Comparison of ENCODE assay signal across 21 mouse cellular contexts in the genomic region with DNA sequence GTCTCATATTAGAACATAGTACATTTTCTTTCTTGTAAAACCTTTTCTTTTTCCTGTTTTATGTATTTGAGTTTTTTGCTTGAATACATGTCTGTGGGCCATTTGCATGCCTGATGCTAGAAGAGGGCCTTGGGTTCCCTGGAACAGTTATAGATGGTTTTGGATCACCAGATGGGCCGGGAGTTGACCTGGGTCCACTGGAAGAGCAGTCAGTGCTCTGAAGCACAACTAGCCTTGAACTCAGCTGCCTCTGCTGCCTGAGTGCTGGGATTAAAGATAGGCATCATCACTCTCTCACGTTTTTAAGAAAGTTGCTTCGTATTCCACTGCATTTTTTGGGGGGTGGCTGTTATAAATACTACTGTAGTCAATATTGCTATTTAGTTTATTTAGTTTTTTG. TPM values are rescaled to one million over a fixed set of nuclear protein-coding genes. Genes with fewer than 3 reads are reported as not detected.
DNase-seq lines count a peak whose midpoint lies in the region; ATAC-seq and TF ChIP-seq lines count a peak whose summit lies in the region.
"Had no signal": no experiment of that assay in that cellular context is flagged by ENCODE, and none has a peak within 500 bp of the region (broad histone marks: within the 10 kb centered on the region; RNA-seq: fewer than 3 reads in every experiment).

No protein-coding gene starts in this region.

- H3K27ac ChIP-seq in liver, adult 2 months (replicated peaks; ENCODE audit: insufficient read depth, low read depth, low read length) = no peak overlapping the region
- H3K27ac ChIP-seq in midbrain, embryonic 11.5 days (ENCODE audit: low read depth, low read length) = no peak overlapping the region
- H3K27ac ChIP-seq in midbrain, embryonic 13.5 days = no peak overlapping the region

- TF ChIP-seq POLR2A in liver, adult 2 months (IDR thresholded peaks at IDR 0.05; ENCODE audit: extremely low read depth, insufficient read depth, low read length) = no peak

- H3K4me3 ChIP-seq in liver, adult 2 months (ENCODE audit: insufficient read depth, low read depth, low read length) = no peak overlapping the region
- H3K4me3 ChIP-seq in midbrain, embryonic 11.5 days (ENCODE audit: low read depth, low read length) = no peak overlapping the region
- no peak overlapping the region for H3K4me3 ChIP-seq in midbrain, embryonic 13.5 days (replicated peaks)

- peaks cover 22% of the 10 kb centered on the region; the same call in 1 of the 2 replicates for H3K79me2 ChIP-seq in liver, adult 2 months (ENCODE audit: control insufficient read depth, insufficient read depth, low read length)

- H3K27me3 ChIP-seq in liver, adult 2 months (ENCODE audit: control insufficient read depth, insufficient read depth, low read length) = no peaks in the 10 kb centered on the region
- H3K27me3 ChIP-seq in midbrain, embryonic 11.5 days (ENCODE audit: control insufficient read depth, insufficient read depth, low read length) = no peaks in the 10 kb centered on the region
- no peaks in the 10 kb centered on the region for H3K27me3 ChIP-seq in midbrain, embryonic 13.5 days
- H3K27me3 ChIP-seq: CH12.LX, Patski had no signal

- H3K36me3 ChIP-seq in liver, adult 2 months (ENCODE audit: control insufficient read depth, insufficient read depth, low read length) = peaks cover 4% of the 10 kb centered on the region; the same call in 1 of the 2 replicates
- H3K36me3 ChIP-seq in midbrain, embryonic 11.5 days (ENCODE audit: control insufficient read depth, insufficient read depth, low read length) = no peaks in the 10 kb centered on the region
- peaks cover 10% of the 10 kb centered on the region for H3K36me3 ChIP-seq in midbrain, embryonic 13.5 days

- H3K9ac ChIP-seq in liver, adult 2 months (ENCODE audit: low read depth, low read length) = no peak overlapping the region
- H3K9ac ChIP-seq in midbrain, embryonic 11.5 days (ENCODE audit: low read length) = no peak overlapping the region
- H3K9ac ChIP-seq in midbrain, embryonic 13.5 days (replicated peaks) = no peak overlapping the region

- H3K9me3 ChIP-seq in midbrain, embryonic 11.5 days (ENCODE audit: control insufficient read depth, low read length) = no peaks in the 10 kb centered on the region; the same call in 1 of the 2 replicates
- no peaks in the 10 kb centered on the region for H3K9me3 ChIP-seq in midbrain, embryonic 13.5 days
- H3K9me3 ChIP-seq: G1E had no signal

- 60% methylated on average over 3 of the region's 3 CpGs for WGBS in liver, adult 2 months
- WGBS in midbrain, embryonic 11.5 days = 97% methylated on average over 3 of the region's 3 CpGs
- WGBS in midbrain, embryonic 13.5 days = 99% methylated on average over 3 of the region's 3 CpGs

- no peak for TF ChIP-seq CTCF in liver, adult 2 months (IDR thresholded peaks at IDR 0.05; ENCODE audit: low read depth, low read length)

- peak; percentile 53 for DNase-seq in heart, adult 11 months
- no peak for DNase-seq in heart, postnatal 4 days
- peak; percentile 56 for DNase-seq in liver, adult 2 months (ENCODE audit: extremely low read depth, low read depth, low spot score)
- no peak for DNase-seq in liver
- DNase-seq in midbrain, embryonic 11.5 days (ENCODE audit: low spot score, missing footprints) = peak; percentile 47
- DNase-seq: adrenal gland, adult 2 months; adrenal gland, adult 8-10 months; adrenal gland, postnatal 10 days; adrenal gland, postnatal 14 days; adrenal gland, postnatal 25 days; adrenal gland, postnatal 36 days; B cell, adult 2 months; cerebellum, adult 11 months; cerebellum, adult 11-12 months; cerebellum, adult 18-20 months had no signal

- no peak overlapping the region for H3K4me2 ChIP-seq in midbrain, embryonic 11.5 days
- H3K4me2 ChIP-seq in midbrain, embryonic 13.5 days (replicated peaks) = no peak overlapping the region

- ATAC-seq in midbrain, embryonic 11.5 days (ENCODE audit: low FRiP score) = no peak
- ATAC-seq in midbrain, embryonic 13.5 days = no peak
- ATAC-seq: activated CD4-positive, CD25-positive, alpha-beta regulatory T cell, adult 4 months; CD4-positive, CD25-positive, alpha-beta regulatory T cell, adult 4 months; Patski had no signal

- H3K4me1 ChIP-seq in liver, adult 2 months (ENCODE audit: control insufficient read depth, insufficient read depth, low read length) = peaks cover under 1% of the 10 kb centered on the region; the same call in 1 of the 2 replicates
- H3K4me1 ChIP-seq in midbrain, embryonic 11.5 days (ENCODE audit: control insufficient read depth, insufficient read depth, low read length) = peaks cover 5% of the 10 kb centered on the region
- peaks cover 16% of the 10 kb centered on the region for H3K4me1 ChIP-seq in midbrain, embryonic 13.5 days (replicated peaks)

RNA-seq across cellular contexts. Expression of gene Ubr3, which starts 6.5 kb away (rescaled TPM):
- total RNA-seq in heart, postnatal 4 days (2021) = 10 to 100 TPM; 87.2 to 88.7 TPM
- 63.0 and 65.2 TPM in 2 replicates for total RNA-seq in liver, adult 2 months (2014; rRNA removed)
- polyA plus RNA-seq in liver, adult 2 months (2012; rRNA removed) = 12.0 and 12.8 TPM in 2 replicates
- polyA plus RNA-seq in midbrain, embryonic 11.5 days (2014; fragmentation: Nextera tagmentation; extraction: Ambion mirVana) = 17.1 and 18.9 TPM in 2 replicates
- 20.6 and 21.4 TPM in 2 replicates for polyA plus RNA-seq in midbrain, embryonic 13.5 days (2015; fragmentation: Nextera tagmentation; extraction: Ambion mirVana)

RNA-seq across cellular contexts. Expression of gene Mettl5, which starts 18.1 kb away (rescaled TPM):
- 10 to 100 TPM; 21.6 to 22.1 TPM for total RNA-seq in heart, postnatal 4 days (2021)
- 10.7 and 14.7 TPM in 2 replicates for total RNA-seq in liver, adult 2 months (2014; rRNA removed)
- 7.9 and 9.7 TPM in 2 replicates for polyA plus RNA-seq in liver, adult 2 months (2012; rRNA removed)
- 37.6 and 41.4 TPM in 2 replicates for polyA plus RNA-seq in midbrain, embryonic 11.5 days (2014; fragmentation: Nextera tagmentation; extraction: Ambion mirVana)
- 33.2 and 35.1 TPM in 2 replicates for polyA plus RNA-seq in midbrain, embryonic 13.5 days (2015; fragmentation: Nextera tagmentation; extraction: Ambion mirVana)

RNA-seq across cellular contexts. Expression of gene Ssb, which starts 42.2 kb away (rescaled TPM):
- 100 to 1,000 TPM; 112 to 114 TPM for total RNA-seq in heart, postnatal 4 days (2021)
- total RNA-seq in liver, adult 2 months (2014; rRNA removed) = 20.9 and 40.3 TPM in 2 replicates
- polyA plus RNA-seq in liver, adult 2 months (2012; rRNA removed) = 1.5 and 1.8 TPM in 2 replicates
- 440 and 468 TPM in 2 replicates for polyA plus RNA-seq in midbrain, embryonic 11.5 days (2014; fragmentation: Nextera tagmentation; extraction: Ambion mirVana)
- 370 and 407 TPM in 2 replicates for polyA plus RNA-seq in midbrain, embryonic 13.5 days (2015; fragmentation: Nextera tagmentation; extraction: Ambion mirVana)

Comparison
In these comparisons a context has a peak if more than half of its experiments do, and no peak if none do; other contexts are left out.
1. DNase-seq: peak in heart, adult 11 months (single experiment), liver, adult 2 months (single experiment) and midbrain, embryonic 11.5 days (single experiment); none in heart, postnatal 4 days (single experiment) and liver (single experiment).
2. RNA of gene Ssb, which starts 42.2 kb away (polyA plus RNA-seq): 440 to 468 TPM in midbrain, embryonic 11.5 days and 370 to 407 TPM in midbrain, embryonic 13.5 days; 1.5 to 1.8 TPM in liver, adult 2 months; every median in the first group is over 100 times any median in the second.